Mouse (Mus musculus): Measurements from ENCODE around the gene Apc2. TPM values are rescaled to one million over a fixed set of nuclear protein-coding genes. Genes with fewer than 3 reads are reported as not detected.

The Apc2 gene
- polyA plus RNA-seq, 1 experiment from 2014 or later, result 0.96 TPM

GRCm38 (mm10) chr10:80264341-80265148, 31.2 kb upstream of the Apc2 start:
- DNase-seq (peak; percentile 100), ATAC-seq (ENCODE audit: insufficient read depth) (peak; percentile 32)
- TF ChIP-seq CTCF (IDR thresholded peaks at IDR 0.05; ENCODE audit: low read depth), result no peak
- H3K36me3 ChIP-seq (ENCODE audit: insufficient read depth), result peaks cover 24% of the 10 kb centered on the region
- peak overlapping the region; percentile 75 for H3K4me2 ChIP-seq
- H3K9ac ChIP-seq, result peak overlapping the region; percentile 93
- 1% methylated on average over 81 of the region's 81 CpGs for WGBS
- peak overlapping the region; percentile 89 for H3K4me3 ChIP-seq (ENCODE audit: low read depth, low read length)
- peaks cover 20% of the 10 kb centered on the region for H3K4me1 ChIP-seq (ENCODE audit: insufficient read depth)
- H3K27me3 ChIP-seq (ENCODE audit: insufficient read depth, low read length), result no peaks in the 10 kb centered on the region
- H3K9me3 ChIP-seq (ENCODE audit: low read depth, low read length), result no peaks in the 10 kb centered on the region
- peak overlapping the region; percentile 50 for H3K27ac ChIP-seq (ENCODE audit: low read depth)

- 0% methylated on average over 18 of the region's 18 CpGs for WGBS
- Histone ChIP-seq H3K4me2 (peak overlapping the region; percentile 75), H3K4me1 (ENCODE audit: insufficient read depth) (peaks cover 14% of the 10 kb centered on the region), H3K9ac (peak overlapping the region; percentile 93), H3K4me3 (ENCODE audit: low read depth, low read length) (peak overlapping the region; percentile 89), H3K27me3 (ENCODE audit: insufficient read depth, low read length) (no peaks in the 10 kb centered on the region), H3K27ac (ENCODE audit: low read depth) (peak overlapping the region; percentile 50), H3K36me3 (ENCODE audit: insufficient read depth) (peaks cover 24% of the 10 kb centered on the region), H3K9me3 (ENCODE audit: low read depth, low read length) (no peaks in the 10 kb centered on the region)
- ATAC-seq (ENCODE audit: insufficient read depth) (no peak), DNase-seq (no peak)
- TF ChIP-seq CTCF (IDR thresholded peaks at IDR 0.05; ENCODE audit: low read depth), result no peak
Observed at GRCm38 (mm10) chr10:80265149-80265486, 30.7 kb upstream of the Apc2 start.

DNA sequence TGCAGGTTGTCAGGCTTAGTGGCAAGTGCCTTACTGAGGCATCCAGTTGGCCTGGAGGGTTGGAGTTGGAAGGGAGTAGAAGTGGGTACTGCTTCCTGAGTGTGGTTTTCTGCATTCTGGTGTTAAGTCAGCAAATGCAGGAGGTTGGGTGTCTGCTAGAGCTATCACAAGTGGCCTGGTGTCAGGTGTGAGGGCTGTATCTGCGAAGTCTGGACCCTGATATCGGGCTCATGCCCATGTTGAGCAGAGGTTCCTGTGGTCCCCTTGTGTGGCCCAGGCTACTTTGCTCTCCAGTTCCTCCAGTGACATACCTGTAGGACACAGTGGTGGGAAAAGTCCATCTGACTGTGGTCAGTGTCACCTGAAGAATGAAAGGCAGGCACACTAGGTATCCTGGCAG, 25.7 kb upstream of the Apc2 start:
- H3K9me3 ChIP-seq (ENCODE audit: low read depth, low read length), result no peaks in the 10 kb centered on the region
- TF ChIP-seq CTCF (IDR thresholded peaks at IDR 0.05; ENCODE audit: low read depth), result no peak
- no peak overlapping the region for H3K9ac ChIP-seq
- no peaks in the 10 kb centered on the region for H3K27me3 ChIP-seq (ENCODE audit: insufficient read depth, low read length)
- WGBS, result 91% methylated on average over 2 of the region's 2 CpGs
- no peak overlapping the region for H3K4me2 ChIP-seq
- H3K4me3 ChIP-seq (ENCODE audit: low read depth, low read length), result no peak overlapping the region
- H3K4me1 ChIP-seq (ENCODE audit: insufficient read depth), result peaks cover 9% of the 10 kb centered on the region
- ATAC-seq (ENCODE audit: insufficient read depth) (no peak), DNase-seq (no peak)
- no peak overlapping the region for H3K27ac ChIP-seq (ENCODE audit: low read depth)
- H3K36me3 ChIP-seq (ENCODE audit: insufficient read depth), result peaks cover 57% of the 10 kb centered on the region

GRCm38 (mm10) chr10:80270734-80271181, 25.0 kb upstream of the Apc2 start:
- Histone ChIP-seq H3K9me3 (ENCODE audit: low read depth, low read length) (no peaks in the 10 kb centered on the region), H3K4me3 (ENCODE audit: low read depth, low read length) (no peak overlapping the region), H3K27ac (ENCODE audit: low read depth) (no peak overlapping the region), H3K4me2 (no peak overlapping the region), H3K36me3 (ENCODE audit: insufficient read depth) (peaks cover 63% of the 10 kb centered on the region), H3K27me3 (ENCODE audit: insufficient read depth, low read length) (no peaks in the 10 kb centered on the region), H3K9ac (0 out of 2 replicates have a peak overlapping the region, but pooled peaks have one; percentile 18), H3K4me1 (ENCODE audit: insufficient read depth) (peaks cover 9% of the 10 kb centered on the region)
- ATAC-seq (ENCODE audit: insufficient read depth) (no peak), DNase-seq (no peak)
- TF ChIP-seq CTCF (IDR thresholded peaks at IDR 0.05; ENCODE audit: low read depth), result no peak
- WGBS, result 64% methylated on average over 6 of the region's 6 CpGs

GRCm38 (mm10) chr10:80271186-80271843, 24.5 kb upstream of the Apc2 start:
- H3K27me3 ChIP-seq (ENCODE audit: insufficient read depth, low read length), result no peaks in the 10 kb centered on the region
- WGBS, result 84% methylated on average over 5 of the region's 5 CpGs
- H3K4me2 ChIP-seq, result no peak overlapping the region
- ATAC-seq (ENCODE audit: insufficient read depth) (no peak), DNase-seq (no peak)
- H3K9ac ChIP-seq, result 0 out of 2 replicates have a peak overlapping the region, but pooled peaks have one; percentile 18
- no peak overlapping the region for H3K4me3 ChIP-seq (ENCODE audit: low read depth, low read length)
- H3K4me1 ChIP-seq (ENCODE audit: insufficient read depth), result peaks cover 8% of the 10 kb centered on the region
- TF ChIP-seq CTCF (IDR thresholded peaks at IDR 0.05; ENCODE audit: low read depth), result no peak
- H3K36me3 ChIP-seq (ENCODE audit: insufficient read depth), result peaks cover 69% of the 10 kb centered on the region
- H3K9me3 ChIP-seq (ENCODE audit: low read depth, low read length), result no peaks in the 10 kb centered on the region
- H3K27ac ChIP-seq (ENCODE audit: low read depth), result no peak overlapping the region

GRCm38 (mm10) chr10:80271870-80272585, 23.7 kb upstream of the Apc2 start:
- peaks cover 3% of the 10 kb centered on the region; the same call in 1 of the 2 replicates for H3K4me1 ChIP-seq (ENCODE audit: insufficient read depth)
- H3K9me3 ChIP-seq (ENCODE audit: low read depth, low read length), result no peaks in the 10 kb centered on the region
- no peak overlapping the region for H3K27ac ChIP-seq (ENCODE audit: low read depth)
- H3K9ac ChIP-seq, result no peak overlapping the region
- peaks cover 73% of the 10 kb centered on the region for H3K36me3 ChIP-seq (ENCODE audit: insufficient read depth)
- no peak overlapping the region for H3K4me3 ChIP-seq (ENCODE audit: low read depth, low read length)
- DNase-seq (no peak), ATAC-seq (ENCODE audit: insufficient read depth) (no peak)
- 90% methylated on average over 8 of the region's 8 CpGs for WGBS
- no peak for TF ChIP-seq CTCF (IDR thresholded peaks at IDR 0.05; ENCODE audit: low read depth)
- H3K4me2 ChIP-seq, result no peak overlapping the region
- H3K27me3 ChIP-seq (ENCODE audit: insufficient read depth, low read length), result no peaks in the 10 kb centered on the region

Measured in lung, embryonic 14.5 days (tissue).